Mouse (Mus musculus) MEL (cell line): ENCODE measurements around the gene Gm266.

ENCODE experiments used
- MEF2A ChIP-seq: IDR thresholded peaks from 2 replicates; pipeline ENCODE4 v1.6.1; 2014; ENCODE audit warnings: low read depth, mild to moderate bottlenecking, inconsistent platforms, low read length, improper control_type of control experiment; ENCODE audit not compliant: poor library complexity, insufficient replicate concordance, severe bottlenecking; ENCODE audit errors: extremely low read depth
- POLR2A ChIP-seq, 2 experiments: IDR thresholded peaks; 2 replicates each; pipeline ENCODE4 v1.6.1; 2011 to 2012; ENCODE audit warnings: low read length in 2 of 2, mild to moderate bottlenecking in 2 of 2, control low read depth in 1 of 2, improper control_type of control experiment in 1 of 2, low read depth in 1 of 2, moderate library complexity in 1 of 2; ENCODE audit not compliant: control insufficient read depth in 1 of 2, insufficient read depth in 1 of 2, poor library complexity in 1 of 2
- ZC3H11A ChIP-seq: IDR thresholded peaks from 2 replicates; pipeline ENCODE4 v1.6.1; 2012; ENCODE audit warnings: low read depth, mild to moderate bottlenecking, inconsistent platforms, low read length, improper control_type of control experiment

DNA sequence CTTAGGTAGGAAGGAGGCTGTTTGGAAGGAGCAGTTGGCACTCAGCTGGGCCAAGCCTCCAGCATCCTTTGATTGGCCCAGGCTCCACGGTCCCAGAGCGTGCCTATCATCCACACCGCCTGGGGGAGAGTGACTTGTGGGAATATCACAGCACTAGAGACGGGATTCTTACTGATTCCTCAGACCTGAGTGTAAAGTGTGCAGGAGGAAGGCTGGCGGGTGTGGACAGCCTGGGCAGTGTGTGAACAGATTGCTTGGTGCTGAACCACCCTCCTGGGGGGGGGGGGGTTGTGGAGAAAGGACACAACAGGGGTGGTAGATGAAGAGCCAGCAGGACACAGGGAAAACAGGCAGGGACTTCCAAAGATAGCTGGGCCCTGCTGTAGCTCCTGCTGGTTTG is 38.9 kb downstream of the Gm266 start:
- TF ChIP-seq MEF2A: no peak
- TF ChIP-seq ZC3H11A: no peak
- TF ChIP-seq POLR2A (IDR thresholded peaks at IDR 0.05; ENCODE audit: control insufficient read depth in 1 of 2, insufficient read depth in 1 of 2, low read depth in 1 of 2, low read length in 2 of 2, poor library complexity in 1 of 2): no peak
